Mouse (Mus musculus) cerebellum, adult 2 months (tissue): ENCODE results near the gene Slc9a3r1.

Source experiments
- CTCF ChIP-seq: fragments of 200-500 bp; IDR thresholded peaks from 2 replicates; pipeline ENCODE4 v1.5.1; 2011; ENCODE audit warnings: low read depth, mild to moderate bottlenecking, control low read depth, low read length, moderate library complexity, borderline replicate concordance; ENCODE audit not compliant: insufficient read depth
- POLR2A ChIP-seq: fragments of 200-500 bp; IDR thresholded peaks from 2 replicates; pipeline ENCODE4 v1.6.1; 2011; ENCODE audit warnings: low read length, control low read depth, borderline replicate concordance; ENCODE audit not compliant: insufficient read depth

- TF ChIP-seq POLR2A, result no peak
- no peak for TF ChIP-seq CTCF
These were observed 56.5 kb downstream of the Slc9a3r1 start for GRCm38 (mm10) chr11:115219685-115220084.
